Mouse (Mus musculus): Measurements from ENCODE around the gene Krt18. TPM values are rescaled to one million over a fixed set of nuclear protein-coding genes. Genes with fewer than 3 reads are reported as not detected.
"Not testable (repeated sequence)": the region's sequence is repeated elsewhere in the genome, so short reads cannot be mapped to it uniquely, and the experiment has no call there.

Krt18 gene
- polyA plus RNA-seq, 1 experiment from 2014 or later, result 34.6 TPM

- H3K9me3 ChIP-seq; H3K27me3 ChIP-seq (replicated peaks); H3K36me3 ChIP-seq; H3K4me1 ChIP-seq; H3K4me3 ChIP-seq; H3K4me2 ChIP-seq; H3K9ac ChIP-seq; ATAC-seq (ENCODE audit: extremely low read depth, insufficient number of reproducible peaks, low FRiP score, low TSS enrichment); H3K27ac ChIP-seq (replicated peaks): not testable (repeated sequence)
- WGBS, result 80% methylated on average over 11 of the region's 11 CpGs
These were observed 31.4 kb upstream of the Krt18 start for GRCm38 (mm10) chr15:101996450-101997078.

- WGBS, result 86% methylated on average over 11 of the region's 11 CpGs
- ATAC-seq (ENCODE audit: extremely low read depth, insufficient number of reproducible peaks, low FRiP score, low TSS enrichment), result no peak
- Histone ChIP-seq H3K27me3 (replicated peaks) (peaks cover 25% of the 10 kb centered on the region), H3K27ac (replicated peaks) (no peak overlapping the region), H3K4me1 (peaks cover 15% of the 10 kb centered on the region), H3K36me3 (no peaks in the 10 kb centered on the region), H3K9ac (no peak overlapping the region), H3K4me3 (no peak overlapping the region), H3K4me2 (no peak overlapping the region), H3K9me3 (peaks cover 7% of the 10 kb centered on the region; the same call in 1 of the 2 replicates)
These were observed 28.8 kb upstream of the Krt18 start for GRCm38 (mm10) chr15:101999156-101999555.

DNA sequence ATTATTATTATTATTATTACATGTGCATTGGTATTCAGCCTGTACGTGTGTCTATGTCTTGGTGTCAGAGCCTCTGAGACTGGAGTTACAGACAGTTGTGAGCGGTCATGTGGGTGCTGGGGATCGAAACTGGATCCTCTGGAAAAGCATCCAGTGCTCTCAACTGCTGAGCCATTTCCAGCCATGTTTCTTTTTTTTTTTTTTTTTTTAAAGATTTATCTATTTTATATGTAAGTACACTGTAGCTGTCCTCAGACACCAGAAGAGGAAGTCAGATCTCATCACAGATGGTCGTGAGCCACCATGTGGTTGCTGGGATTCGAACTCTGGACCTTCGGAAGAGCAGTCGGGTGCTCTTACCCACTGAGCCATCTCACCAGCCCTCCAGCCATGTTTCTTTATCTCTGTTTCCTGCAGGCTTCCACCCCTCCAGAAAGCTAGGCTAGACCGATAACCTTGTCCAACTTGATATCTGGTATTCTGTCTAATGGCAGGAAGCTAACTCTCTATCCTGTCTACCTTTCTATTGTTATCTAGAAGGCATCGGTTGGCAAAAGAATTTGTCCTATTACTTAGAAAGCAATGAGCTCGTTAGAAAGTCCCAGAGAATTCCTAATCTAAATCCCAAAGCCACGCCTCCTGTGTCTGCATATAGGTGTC, 28.2 kb upstream of the Krt18 start:
- no peaks in the 10 kb centered on the region for H3K36me3 ChIP-seq
- no peak for ATAC-seq (ENCODE audit: extremely low read depth, insufficient number of reproducible peaks, low FRiP score, low TSS enrichment)
- peaks cover 18% of the 10 kb centered on the region for H3K4me1 ChIP-seq
- H3K9me3 ChIP-seq, result peaks cover 7% of the 10 kb centered on the region; the same call in 1 of the 2 replicates
- no peak overlapping the region for H3K4me3 ChIP-seq
- no peak overlapping the region for H3K27ac ChIP-seq (replicated peaks)
- peaks cover 31% of the 10 kb centered on the region for H3K27me3 ChIP-seq (replicated peaks)
- H3K4me2 ChIP-seq, result no peak overlapping the region
- 72% methylated on average over 11 of the region's 11 CpGs for WGBS
- H3K9ac ChIP-seq, result no peak overlapping the region

- H3K36me3 ChIP-seq, result no peaks in the 10 kb centered on the region
- no peaks in the 10 kb centered on the region for H3K9me3 ChIP-seq
- H3K27ac ChIP-seq (replicated peaks), result no peak overlapping the region
- WGBS, result 4% methylated on average over 34 of the region's 34 CpGs
- H3K27me3 ChIP-seq (replicated peaks), result peaks cover 58% of the 10 kb centered on the region
- ATAC-seq (ENCODE audit: extremely low read depth, insufficient number of reproducible peaks, low FRiP score, low TSS enrichment), result peak; percentile 65
- H3K4me1 ChIP-seq, result peaks cover 18% of the 10 kb centered on the region
- H3K4me2 ChIP-seq, result peak overlapping the region; percentile 70
- H3K4me3 ChIP-seq, result peak overlapping the region; percentile 57
- peak overlapping the region; percentile 77 for H3K9ac ChIP-seq
These were observed 25.1 kb upstream of the Krt18 start for GRCm38 (mm10) chr15:102002646-102003488.

- H3K27ac ChIP-seq (replicated peaks), result no peak overlapping the region
- no peak for ATAC-seq (ENCODE audit: extremely low read depth, insufficient number of reproducible peaks, low FRiP score, low TSS enrichment)
- WGBS, result 18% methylated on average over 12 of the region's 12 CpGs
These were observed 24.5 kb upstream of the Krt18 start for GRCm38 (mm10) chr15:102003516-102003915.

DNA sequence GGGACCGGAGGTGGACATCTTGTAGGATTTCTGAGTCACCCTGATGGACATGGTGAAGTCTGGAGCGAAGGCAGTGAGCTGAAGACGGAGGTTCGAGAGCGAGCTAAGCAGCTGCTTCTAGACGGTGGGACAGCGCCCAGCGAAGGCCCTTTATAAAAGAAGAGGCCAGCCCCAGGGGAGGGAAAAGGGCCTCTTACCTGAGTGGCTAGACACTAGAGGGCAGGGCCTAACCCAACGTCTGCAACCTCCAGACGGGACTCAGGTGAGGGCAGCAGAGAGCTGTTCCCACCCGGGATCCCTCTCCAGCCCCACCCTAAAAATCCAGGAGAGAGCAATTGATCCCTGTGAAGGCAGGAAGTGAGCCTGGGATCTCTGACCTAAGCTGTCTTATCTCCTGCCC, 23.8 kb upstream of the Krt18 start, which contains the start of gene Krt8:
Krt8 (minus strand) TSS at position 294 of the 400 bp plus-strand sequence.
- no peak for ATAC-seq (ENCODE audit: extremely low read depth, insufficient number of reproducible peaks, low FRiP score, low TSS enrichment)

More at GRCm38 (mm10) chr15:102003516-102003915, 24.5 kb upstream of the Krt18 start:
- H3K27me3 ChIP-seq (replicated peaks), result peaks cover 64% of the 10 kb centered on the region
- H3K4me3 ChIP-seq, result peak overlapping the region; percentile 57
- H3K9ac ChIP-seq, result peak overlapping the region; percentile 77
- peak overlapping the region; percentile 70 for H3K4me2 ChIP-seq
- no peaks in the 10 kb centered on the region for H3K36me3 ChIP-seq
- H3K9me3 ChIP-seq, result no peaks in the 10 kb centered on the region
- H3K4me1 ChIP-seq, result peaks cover 18% of the 10 kb centered on the region

DNA sequence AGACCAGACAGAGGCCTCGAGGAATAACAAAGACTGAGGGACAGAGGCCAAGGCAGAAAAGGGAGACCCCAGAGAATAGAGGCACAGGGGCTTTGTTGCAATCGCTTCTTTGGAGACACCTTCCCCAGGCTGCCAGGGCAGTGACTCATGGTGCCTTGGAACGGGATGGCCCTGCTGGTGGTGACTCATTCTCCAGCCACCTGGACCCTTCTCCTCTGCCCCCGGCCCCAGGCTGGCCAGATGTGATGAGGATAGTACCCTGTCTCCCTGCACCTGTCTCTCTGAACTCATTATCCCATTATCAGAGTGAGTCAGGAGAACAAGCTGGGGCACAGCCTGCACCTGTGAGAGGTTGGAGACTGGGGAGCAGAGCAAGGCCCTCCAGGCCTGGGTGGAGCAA, 22.7 kb upstream of the Krt18 start:
- peaks cover 64% of the 10 kb centered on the region for H3K27me3 ChIP-seq (replicated peaks)
- no peak overlapping the region for H3K9ac ChIP-seq
- H3K4me2 ChIP-seq, result no peak overlapping the region
- no peaks in the 10 kb centered on the region for H3K9me3 ChIP-seq
- 37% methylated on average over 4 of the region's 4 CpGs for WGBS
- H3K27ac ChIP-seq (replicated peaks), result no peak overlapping the region
- peaks cover 18% of the 10 kb centered on the region for H3K4me1 ChIP-seq
- ATAC-seq (ENCODE audit: extremely low read depth, insufficient number of reproducible peaks, low FRiP score, low TSS enrichment), result no peak
- H3K36me3 ChIP-seq, result no peaks in the 10 kb centered on the region
- H3K4me3 ChIP-seq, result no peak overlapping the region

More for the DNA sequence above, 23.8 kb upstream of the Krt18 start, which contains the start of gene Krt8:
- H3K9ac ChIP-seq, result peak within 1 kb of the TSS; percentile 77
- H3K9me3 ChIP-seq, result no peaks in the 10 kb centered on the region
- 22% methylated on average over 11 of the region's 11 CpGs for WGBS
- H3K4me3 ChIP-seq, result peak within 1 kb of the TSS; percentile 57
- no peak within 1 kb of the TSS for H3K27ac ChIP-seq (replicated peaks)
- peaks cover 18% of the 10 kb centered on the region for H3K4me1 ChIP-seq
- peak within 1 kb of the TSS; percentile 70 for H3K4me2 ChIP-seq
- H3K27me3 ChIP-seq (replicated peaks), result peaks cover 64% of the 10 kb centered on the region
- no peaks in the 10 kb centered on the region for H3K36me3 ChIP-seq

DNA sequence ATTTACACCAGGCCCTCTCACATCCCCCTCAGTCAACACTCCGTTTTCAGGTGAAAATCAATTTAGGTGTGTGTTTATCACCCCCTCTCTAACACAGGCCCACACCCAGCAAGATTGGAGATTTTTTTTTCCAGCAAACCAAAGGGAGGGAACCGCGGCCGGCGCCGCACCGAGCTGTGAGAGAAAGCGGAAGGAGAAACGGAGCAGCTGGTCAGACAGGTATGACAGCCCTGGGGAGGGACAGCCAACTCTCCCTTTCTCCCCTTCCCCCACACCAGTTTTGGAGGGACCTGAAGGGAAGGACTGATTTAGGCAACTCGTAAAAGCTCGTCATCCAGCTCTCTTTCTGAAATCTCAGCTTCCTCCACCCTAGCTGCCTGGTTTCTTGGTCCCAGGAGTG, 21.7 kb upstream of the Krt18 start:
- Histone ChIP-seq H3K27me3 (replicated peaks) (peaks cover 64% of the 10 kb centered on the region), H3K9me3 (no peaks in the 10 kb centered on the region), H3K4me3 (no peak overlapping the region), H3K4me1 (peaks cover 18% of the 10 kb centered on the region), H3K9ac (0 out of 2 replicates have a peak overlapping the region, but pooled peaks have one; percentile 5), H3K36me3 (no peaks in the 10 kb centered on the region), H3K4me2 (no peak overlapping the region), H3K27ac (replicated peaks) (no peak overlapping the region)
- WGBS, result 25% methylated on average over 11 of the region's 11 CpGs
- no peak for ATAC-seq (ENCODE audit: extremely low read depth, insufficient number of reproducible peaks, low FRiP score, low TSS enrichment)

- Histone ChIP-seq H3K4me1 (peaks cover 18% of the 10 kb centered on the region), H3K4me2 (no peak overlapping the region), H3K27ac (replicated peaks) (no peak overlapping the region), H3K4me3 (no peak overlapping the region), H3K36me3 (no peaks in the 10 kb centered on the region), H3K27me3 (replicated peaks) (peaks cover 57% of the 10 kb centered on the region), H3K9me3 (no peaks in the 10 kb centered on the region), H3K9ac (no peak overlapping the region)
- no peak for ATAC-seq (ENCODE audit: extremely low read depth, insufficient number of reproducible peaks, low FRiP score, low TSS enrichment)
- 68% methylated on average over 12 of the region's 12 CpGs for WGBS
These were observed 20.6 kb upstream of the Krt18 start for GRCm38 (mm10) chr15:102007097-102008069.

- no peak for ATAC-seq (ENCODE audit: extremely low read depth, insufficient number of reproducible peaks, low FRiP score, low TSS enrichment)
- Histone ChIP-seq H3K9ac (no peak overlapping the region), H3K9me3 (no peaks in the 10 kb centered on the region), H3K4me2 (no peak overlapping the region), H3K36me3 (no peaks in the 10 kb centered on the region), H3K27ac (replicated peaks) (no peak overlapping the region), H3K4me1 (peaks cover 22% of the 10 kb centered on the region), H3K27me3 (replicated peaks) (peaks cover 24% of the 10 kb centered on the region), H3K4me3 (no peak overlapping the region)
- 71% methylated on average over 3 of the region's 3 CpGs for WGBS
These were observed 17.3 kb upstream of the Krt18 start for GRCm38 (mm10) chr15:102010569-102011245.
